Mouse (Mus musculus): ENCODE measurements around the gene 1500015O10Rik. TPM values are rescaled to one million over a fixed set of nuclear protein-coding genes. Genes with fewer than 3 reads are reported as not detected.

The 1500015O10Rik gene
- 1 to 10 TPM in 1 of 2 experiments, under 1 TPM in 1; 0.63 to 7.3 TPM for total RNA-seq (2021)
- long read RNA-seq, transcript 1500015O10Rik-201 (4 exons, 902 nt) = major isoform, 7 of 46 reads
- long read RNA-seq, partial matches to known transcripts = 36 of 46 reads
- long read RNA-seq, other reads (novel, unspliced or antisense) = 3 of 46 reads

- DNase-seq (ENCODE audit: low spot score in 2 of 2) = peak; percentile 46 to 65
Observed at GRCm38 (mm10) chr1:43730491-43730924, at the start of gene 1500015O10Rik. 1500015O10Rik (plus strand) TSS chr1:43730602.

DNA sequence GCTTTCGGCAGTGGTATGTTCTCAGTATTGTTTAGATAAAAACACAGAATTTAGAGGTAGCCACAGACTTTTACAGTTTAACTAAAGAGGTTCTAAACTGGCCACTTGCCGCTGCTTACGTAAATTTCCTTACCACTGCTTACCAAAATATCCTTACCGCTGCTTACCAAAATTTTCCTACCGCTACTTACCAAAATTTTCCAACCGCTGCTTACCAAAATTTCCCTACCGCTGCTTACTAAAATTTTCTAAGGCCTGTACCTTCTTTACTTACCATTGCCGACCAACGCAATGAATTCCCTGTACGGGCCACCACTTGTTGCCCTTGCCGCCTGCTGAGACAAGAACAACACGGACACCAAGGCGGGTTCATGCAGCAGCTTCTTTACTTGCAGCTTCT, 40.4 kb upstream of the 1500015O10Rik start:
- no peak for DNase-seq (ENCODE audit: low spot score in 2 of 2)

DNA sequence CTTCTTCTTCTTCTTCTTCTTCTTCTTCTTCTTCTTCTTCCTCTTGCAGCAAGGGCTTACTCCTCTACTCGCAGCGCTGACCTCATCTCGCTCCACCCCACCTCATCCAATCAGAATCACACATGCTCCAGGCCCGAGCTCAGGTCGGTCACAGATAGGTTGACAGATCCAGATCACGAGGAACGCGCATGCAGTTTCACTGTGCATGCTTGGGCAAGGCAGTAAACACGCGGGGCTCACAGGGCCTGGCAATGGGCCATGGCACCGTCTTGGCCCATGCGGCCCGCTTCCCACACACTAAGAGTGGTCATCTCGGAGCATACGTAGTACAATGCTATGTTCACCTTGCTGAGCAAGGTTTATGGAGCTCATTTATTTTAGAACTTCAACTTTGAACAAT, 39.9 kb upstream of the 1500015O10Rik start:
- DNase-seq (ENCODE audit: low spot score in 2 of 2) = no peak

GRCm38 (mm10) chr1:43694076-43694475, 36.3 kb upstream of the 1500015O10Rik start:
- DNase-seq (ENCODE audit: low spot score in 2 of 2) = no peak

DNA sequence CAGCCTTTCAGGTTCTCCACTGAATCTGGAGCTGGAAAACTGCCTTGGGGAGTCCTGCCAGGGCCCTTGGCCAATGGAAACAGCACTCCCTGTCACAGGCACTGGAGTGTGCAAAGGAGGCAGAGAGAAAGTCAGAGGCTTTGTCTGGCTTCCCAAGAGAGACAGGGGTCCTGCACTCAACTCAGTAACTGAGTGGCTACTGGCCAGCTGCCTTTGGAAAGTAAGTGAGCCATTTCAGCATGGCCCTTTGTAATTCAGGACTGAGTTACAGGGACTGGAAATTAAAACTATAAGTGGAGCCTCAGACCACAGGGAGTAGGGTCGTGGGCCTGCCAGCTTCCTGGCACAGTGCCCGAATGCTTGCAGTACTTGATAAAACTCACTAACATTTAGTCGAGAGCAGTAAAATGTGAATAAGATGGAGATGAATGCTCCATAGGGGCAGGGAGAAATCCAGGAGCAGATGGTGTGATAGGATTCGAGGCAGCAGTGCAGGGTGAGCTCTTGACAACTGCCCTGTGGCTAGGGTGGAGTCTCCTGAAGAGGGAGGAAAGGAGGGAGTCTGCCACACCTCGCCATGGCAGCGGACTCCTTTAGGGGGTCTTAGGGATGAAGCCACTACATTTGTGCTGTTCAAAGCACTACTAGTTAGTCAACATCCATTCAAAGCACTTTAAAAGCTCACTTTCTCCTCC, 35.4 kb upstream of the 1500015O10Rik start:
- DNase-seq (ENCODE audit: low spot score in 2 of 2) = peak; percentile 68 to 86

DNA sequence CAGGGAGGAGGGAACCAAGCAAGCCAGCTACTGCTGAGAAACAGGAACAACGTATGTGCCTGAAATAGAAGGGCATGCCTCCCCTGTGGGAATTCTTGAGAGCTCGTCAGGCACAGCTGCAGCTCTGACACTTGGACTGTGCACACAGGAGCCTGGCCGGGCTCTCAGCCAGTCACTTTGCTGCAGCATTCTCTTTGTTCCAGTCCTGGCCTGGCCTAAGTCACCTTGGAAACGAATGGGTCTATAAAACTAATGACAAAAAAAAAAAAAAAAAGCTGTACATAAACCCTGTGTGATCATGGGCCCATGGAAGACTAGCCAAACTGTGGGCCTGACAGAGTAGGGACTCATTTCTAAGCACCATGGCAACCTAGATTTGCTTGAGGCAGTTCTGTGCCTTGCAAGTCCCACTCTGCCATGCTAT, 31.8 kb upstream of the 1500015O10Rik start:
- peak in 1 of 2 experiments; percentile 23 for DNase-seq (ENCODE audit: low spot score in 2 of 2)

DNA sequence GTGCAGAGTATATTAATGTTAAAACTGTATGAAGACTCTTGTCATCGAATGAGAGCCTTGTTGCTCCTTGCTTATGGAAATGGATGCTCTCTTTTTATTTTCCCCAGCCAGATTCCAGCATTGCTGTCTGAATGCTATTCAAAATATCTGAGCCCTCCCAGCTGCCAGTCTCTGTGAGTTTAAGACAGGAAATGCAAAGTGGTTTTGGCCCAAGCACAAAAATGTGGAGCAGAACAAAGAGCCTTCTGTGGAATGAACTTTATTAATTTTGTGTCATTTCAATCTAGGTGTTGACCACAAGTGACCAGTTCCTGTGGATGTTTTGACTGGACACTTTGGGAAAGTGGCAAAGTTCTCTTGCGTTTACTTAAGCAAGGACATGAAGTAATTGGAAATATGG, 15.6 kb upstream of the 1500015O10Rik start:
- DNase-seq (ENCODE audit: low spot score in 2 of 2) = no peak

GRCm38 (mm10) chr1:43717967-43718366, 12.4 kb upstream of the 1500015O10Rik start:
- no peak for DNase-seq (ENCODE audit: low spot score in 2 of 2)

DNA sequence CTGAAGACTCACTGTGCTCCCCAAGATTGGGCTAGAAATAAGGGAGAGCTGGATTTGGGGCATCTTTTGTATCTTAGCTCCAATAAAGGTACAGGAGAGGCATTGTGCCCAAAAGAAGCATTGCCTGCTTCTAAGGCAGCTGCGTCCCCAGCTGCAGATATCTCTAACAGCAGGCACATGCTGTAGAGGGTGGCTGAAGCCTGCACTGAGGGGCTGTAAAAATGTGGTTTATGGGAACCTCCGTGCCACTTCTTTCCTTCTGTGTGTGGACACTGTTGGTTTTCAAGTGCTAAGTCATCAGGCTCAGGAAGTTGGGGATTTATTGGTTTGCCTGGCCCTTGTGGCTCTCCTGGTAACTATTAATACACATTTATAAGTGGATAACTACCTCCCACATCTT, 11.6 kb upstream of the 1500015O10Rik start:
- no peak for DNase-seq (ENCODE audit: low spot score in 2 of 2)

- no peak for DNase-seq (ENCODE audit: low spot score in 2 of 2)
Observed at GRCm38 (mm10) chr1:43722459-43722858, 7.9 kb upstream of the 1500015O10Rik start.

GRCm38 (mm10) chr1:43732100-43732499, 1.7 kb downstream of the 1500015O10Rik start:
- no peak for DNase-seq (ENCODE audit: low spot score in 2 of 2)

- DNase-seq (ENCODE audit: low spot score in 2 of 2) = peak; percentile 30 to 67
Observed at GRCm38 (mm10) chr1:43732657-43733056, 2.3 kb downstream of the 1500015O10Rik start.

GRCm38 (mm10) chr1:43737812-43738518, 7.6 kb downstream of the 1500015O10Rik start:
- DNase-seq (ENCODE audit: low spot score in 2 of 2) = peak; percentile 30 to 80

DNA sequence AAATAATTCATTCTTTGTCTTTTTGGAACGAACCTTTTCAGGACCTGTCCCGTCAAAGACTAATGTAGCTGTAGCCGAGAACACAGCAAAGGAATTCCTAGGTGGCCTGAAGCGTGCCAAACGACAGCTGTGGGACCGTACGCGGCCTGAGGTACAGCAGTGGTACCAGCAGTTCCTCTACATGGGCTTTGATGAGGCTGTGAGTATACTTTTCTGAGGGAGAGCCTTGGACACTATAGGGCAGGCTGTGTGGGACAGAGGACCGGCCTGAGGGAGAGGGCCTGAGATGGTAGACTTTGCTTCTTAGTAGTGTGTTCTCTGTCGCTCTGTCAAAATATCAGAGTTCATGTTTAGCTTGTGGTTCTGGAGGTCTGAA, 8.1 kb downstream of the 1500015O10Rik start:
- no peak for DNase-seq (ENCODE audit: low spot score in 2 of 2)

GRCm38 (mm10) chr1:43754448-43755312, 24.3 kb downstream of the 1500015O10Rik start:
- peak; percentile 10 to 66 for DNase-seq (ENCODE audit: low spot score in 2 of 2)

- no peak for DNase-seq (ENCODE audit: low spot score in 2 of 2)
Observed at GRCm38 (mm10) chr1:43760085-43760484, 29.7 kb downstream of the 1500015O10Rik start.

DNA sequence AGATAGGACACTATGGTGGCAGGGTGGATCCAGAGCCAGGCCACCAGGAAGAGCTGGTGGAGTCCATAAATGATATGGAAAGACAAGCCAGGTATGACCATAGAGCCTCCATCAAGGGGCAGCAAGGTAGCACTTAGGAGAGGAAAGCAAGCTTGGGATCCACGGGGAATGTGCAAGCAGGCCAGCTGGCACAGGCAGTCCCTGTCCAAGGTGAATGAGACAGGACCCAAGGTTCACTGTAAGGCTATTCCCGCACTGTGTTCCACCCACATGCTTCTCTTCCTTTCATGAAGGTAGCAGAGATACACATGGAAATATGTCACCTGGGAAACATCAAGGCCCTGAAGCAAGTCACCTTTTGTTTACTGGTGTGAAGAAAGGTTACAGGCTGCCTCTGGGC, 34.1 kb downstream of the 1500015O10Rik start:
- no peak for DNase-seq (ENCODE audit: low spot score in 2 of 2)

GRCm38 (mm10) chr1:43766328-43766727, 35.9 kb downstream of the 1500015O10Rik start:
- no peak for DNase-seq (ENCODE audit: low spot score in 2 of 2)

DNA sequence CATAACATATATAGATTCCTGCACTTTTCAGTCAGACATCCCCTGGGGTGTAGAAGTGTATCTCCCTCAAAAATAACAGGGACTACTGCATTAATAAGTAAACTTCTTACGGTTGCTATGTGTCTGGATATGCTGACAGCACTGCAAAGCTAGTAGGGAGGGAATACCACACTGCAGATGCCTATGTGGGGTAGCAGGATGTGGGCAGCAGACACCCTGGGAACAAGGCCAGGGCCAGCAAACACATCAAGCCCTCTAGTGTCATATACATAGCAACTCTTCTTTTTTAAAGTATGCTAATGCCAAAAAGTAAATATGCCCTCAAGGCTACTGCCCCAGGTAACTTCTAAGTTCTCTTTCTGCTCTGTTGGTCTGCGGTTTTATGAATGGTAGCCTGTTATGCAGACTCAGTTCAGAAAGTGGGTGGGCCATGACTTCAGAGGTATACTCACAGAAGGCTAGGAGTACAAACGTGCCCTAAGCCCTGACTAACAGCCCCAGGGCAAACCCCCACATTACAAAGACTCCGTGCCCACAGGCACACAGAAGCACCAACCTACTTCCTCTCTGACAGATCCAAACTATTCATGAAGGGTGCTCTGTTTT, 38.1 kb downstream of the 1500015O10Rik start:
- DNase-seq (ENCODE audit: low spot score in 2 of 2) = no peak

GRCm38 (mm10) chr1:43769348-43769747, 38.9 kb downstream of the 1500015O10Rik start:
- DNase-seq (ENCODE audit: low spot score in 2 of 2) = no peak

DNA sequence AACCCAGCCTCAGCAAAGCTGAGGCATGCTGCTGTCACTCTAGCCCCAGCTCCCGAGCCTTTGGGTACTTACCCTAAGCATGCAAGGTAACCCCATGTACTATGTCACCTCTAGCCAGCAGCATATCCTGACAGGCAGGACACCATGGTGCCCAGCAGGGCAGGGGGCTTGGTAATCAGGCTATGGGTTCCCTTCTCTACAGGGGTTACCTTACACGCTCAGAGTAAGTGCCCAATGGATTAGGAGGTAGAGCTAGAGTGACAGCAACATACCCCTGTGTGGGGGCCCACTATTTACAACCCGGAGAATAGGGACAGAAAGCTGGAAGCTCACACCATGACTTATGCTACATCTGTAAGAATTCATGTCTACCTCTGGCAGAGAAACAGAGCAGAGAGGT, 39.6 kb downstream of the 1500015O10Rik start:
- no peak for DNase-seq (ENCODE audit: low spot score in 2 of 2)

Data from layer of hippocampus, adult 18-20 months (tissue).